Mouse (Mus musculus) 3134 (cell line): ENCODE data around the gene Tspan4.

ENCODE experiments used
- DNase-seq: peaks from one replicate; pipeline ENCODE4 v3.0.0-alpha.2; 2011; ENCODE audit warnings: low spot score; ENCODE audit not compliant: insufficient read length; ENCODE audit errors: extremely low read depth

The Tspan4 gene

GRCm38 (mm10) chr7:141474160-141474559 is 880 bp upstream of the Tspan4 start:
- DNase-seq: no peak

GRCm38 (mm10) chr7:141475805-141476158 is 742 bp downstream of the Tspan4 start:
- no peak for DNase-seq

GRCm38 (mm10) chr7:141476226-141476980 is 1.4 kb downstream of the Tspan4 start:
- DNase-seq: peak; percentile 95

GRCm38 (mm10) chr7:141476981-141477370 is 1.9 kb downstream of the Tspan4 start:
- no peak for DNase-seq

- DNase-seq: peak; percentile 73
Observed at GRCm38 (mm10) chr7:141477578-141478269, 2.7 kb downstream of the Tspan4 start.

- DNase-seq: no peak
Observed at GRCm38 (mm10) chr7:141478270-141478748, 3.3 kb downstream of the Tspan4 start.

- DNase-seq: no peak
Observed at GRCm38 (mm10) chr7:141480842-141481497, 5.9 kb downstream of the Tspan4 start.

GRCm38 (mm10) chr7:141481498-141482401 is 6.7 kb downstream of the Tspan4 start:
- DNase-seq: no peak

- no peak for DNase-seq
Observed at GRCm38 (mm10) chr7:141482531-141483024, 7.5 kb downstream of the Tspan4 start.

- no peak for DNase-seq
Observed at GRCm38 (mm10) chr7:141483114-141483653, 8.1 kb downstream of the Tspan4 start.

- no peak for DNase-seq
Observed at GRCm38 (mm10) chr7:141484186-141485120, 9.4 kb downstream of the Tspan4 start.

GRCm38 (mm10) chr7:141485186-141485585 is 10.1 kb downstream of the Tspan4 start:
- DNase-seq: no peak

- DNase-seq: no peak
Observed at GRCm38 (mm10) chr7:141485606-141486005, 10.6 kb downstream of the Tspan4 start.

GRCm38 (mm10) chr7:141486239-141486638 is 11.2 kb downstream of the Tspan4 start:
- DNase-seq: no peak

GRCm38 (mm10) chr7:141487141-141487540 is 12.1 kb downstream of the Tspan4 start:
- no peak for DNase-seq

GRCm38 (mm10) chr7:141491151-141491550 is 16.1 kb downstream of the Tspan4 start:
- no peak for DNase-seq

- no peak for DNase-seq
Observed at GRCm38 (mm10) chr7:141492738-141493137, 17.7 kb downstream of the Tspan4 start.

- DNase-seq: no peak
Observed at GRCm38 (mm10) chr7:141493729-141494128, 18.7 kb downstream of the Tspan4 start.

GRCm38 (mm10) chr7:141495379-141495778 is 20.3 kb downstream of the Tspan4 start:
- no peak for DNase-seq
